In genomic region chr7:111029046-111029553, GRCm38 (mm10) we compare ENCODE assay signal across 8 mouse cellular contexts. TPM values are rescaled to one million over a fixed set of nuclear protein-coding genes. Genes with fewer than 3 reads are reported as not detected.
A peak's percentile ranks its signal among the peaks of the same experiment; 100 is the strongest.
DNase-seq lines count a peak whose midpoint lies in the region; ATAC-seq lines count a peak whose summit lies in the region.

No protein-coding gene starts in this region.

- ATAC-seq in embryonic facial prominence, embryonic 15.5 days (ENCODE audit: insufficient number of reproducible peaks, low FRiP score, low TSS enrichment, low read depth), result peak; percentile 8; the same call in 1 of the 2 replicates
- peak; percentile 60; the same call in 1 of the 2 replicates for ATAC-seq in midbrain, embryonic 15.5 days (replicated peaks)

- DNase-seq in left cerebral cortex, postnatal 4 days, result peak; percentile 29
- no peak for DNase-seq in left cerebral cortex, postnatal 36 days (ENCODE audit: low spot score in 2 of 2)
- no peak for DNase-seq in limb, embryonic 10.5 days (ENCODE audit: low spot score)
- DNase-seq in cerebellum, postnatal 36 days, result no peak
- DNase-seq in right cerebral cortex, postnatal 10 days (ENCODE audit: low spot score in 2 of 2), result no peak
- no peak for DNase-seq in left cerebral cortex, adult 9 months (ENCODE audit: low spot score in 2 of 2)

- no peaks in the 10 kb centered on the region for H3K27me3 ChIP-seq in embryonic facial prominence, embryonic 15.5 days
- H3K27me3 ChIP-seq in limb, embryonic 10.5 days (ENCODE audit: low read depth, poor library complexity, severe bottlenecking), result no peaks in the 10 kb centered on the region
- no peaks in the 10 kb centered on the region for H3K27me3 ChIP-seq in midbrain, embryonic 15.5 days (replicated peaks)

- no peaks in the 10 kb centered on the region for H3K9me3 ChIP-seq in embryonic facial prominence, embryonic 15.5 days (replicated peaks)
- H3K9me3 ChIP-seq in limb, embryonic 10.5 days (replicated peaks), result no peaks in the 10 kb centered on the region
- no peaks in the 10 kb centered on the region for H3K9me3 ChIP-seq in midbrain, embryonic 15.5 days

- WGBS in embryonic facial prominence, embryonic 15.5 days, result under 1% methylated on average over 29 of the region's 29 CpGs
- WGBS in limb, embryonic 10.5 days, result under 1% methylated on average over 29 of the region's 29 CpGs
- WGBS in midbrain, embryonic 15.5 days, result 0% methylated on average over 29 of the region's 29 CpGs

- H3K36me3 ChIP-seq in embryonic facial prominence, embryonic 15.5 days, result peaks cover 23% of the 10 kb centered on the region
- H3K36me3 ChIP-seq in limb, embryonic 10.5 days, result peaks cover 40% of the 10 kb centered on the region
- H3K36me3 ChIP-seq in midbrain, embryonic 15.5 days (replicated peaks), result peaks cover 11% of the 10 kb centered on the region; the same call in 1 of the 2 replicates

- H3K4me1 ChIP-seq in embryonic facial prominence, embryonic 15.5 days, result peaks cover 11% of the 10 kb centered on the region
- H3K4me1 ChIP-seq in limb, embryonic 10.5 days, result peaks cover 6% of the 10 kb centered on the region; the same call in 1 of the 2 replicates
- peaks cover 21% of the 10 kb centered on the region for H3K4me1 ChIP-seq in midbrain, embryonic 15.5 days

- H3K27ac ChIP-seq in embryonic facial prominence, embryonic 15.5 days (replicated peaks), result peak overlapping the region; percentile 92
- peak overlapping the region; percentile 92 for H3K27ac ChIP-seq in limb, embryonic 10.5 days
- peak overlapping the region; percentile 98 for H3K27ac ChIP-seq in midbrain, embryonic 15.5 days

- intact Hi-C loops in left cerebral cortex, postnatal 4 days (cut with DNase I), result no loop called here
- intact Hi-C loops in left cerebral cortex, postnatal 36 days (cut with DNase I), result no loop called here

- H3K4me3 ChIP-seq in embryonic facial prominence, embryonic 15.5 days (replicated peaks), result peak overlapping the region; percentile 93
- H3K4me3 ChIP-seq in limb, embryonic 10.5 days, result peak overlapping the region; percentile 82
- H3K4me3 ChIP-seq in midbrain, embryonic 15.5 days, result peak overlapping the region; percentile 98

- H3K4me2 ChIP-seq in embryonic facial prominence, embryonic 15.5 days (replicated peaks), result peak overlapping the region; percentile 72
- peak overlapping the region; percentile 85 for H3K4me2 ChIP-seq in midbrain, embryonic 15.5 days

- H3K9ac ChIP-seq in embryonic facial prominence, embryonic 15.5 days, result peak overlapping the region; percentile 71
- peak overlapping the region; percentile 86 for H3K9ac ChIP-seq in midbrain, embryonic 15.5 days

RNA-seq across cellular contexts. Expression of gene Ctr9, which starts 0.3 kb away (rescaled TPM):
- 10 to 100 TPM; 66.0 to 70.1 TPM for total RNA-seq in left cerebral cortex, postnatal 4 days (2021)
- 10 to 100 TPM; 37.7 to 53.9 TPM for total RNA-seq in left cerebral cortex, postnatal 36 days (2021)
- 62.9 and 65.0 TPM in 2 replicates for polyA plus RNA-seq in embryonic facial prominence, embryonic 15.5 days (2015; fragmentation: Nextera tagmentation; extraction: Ambion mirVana)
- 64.1 and 80.1 TPM in 2 replicates for polyA plus RNA-seq in limb, embryonic 10.5 days (2016; fragmentation: Nextera tagmentation; extraction: Ambion mirVana)
- polyA plus RNA-seq in midbrain, embryonic 15.5 days (2015; fragmentation: Nextera tagmentation; extraction: Ambion mirVana), result 86.0 and 91.8 TPM in 2 replicates

RNA-seq across cellular contexts. Expression of gene Mrvi1, which starts 46.8 kb away (rescaled TPM):
- total RNA-seq in left cerebral cortex, postnatal 4 days (2021), result 1 to 10 TPM; 1.5 TPM
- 1 to 10 TPM; 2.7 to 3.2 TPM for total RNA-seq in left cerebral cortex, postnatal 36 days (2021)
- 1.3 and 2.1 TPM in 2 replicates for polyA plus RNA-seq in embryonic facial prominence, embryonic 15.5 days (2015; fragmentation: Nextera tagmentation; extraction: Ambion mirVana)
- 0.49 and 1.3 TPM in 2 replicates for polyA plus RNA-seq in limb, embryonic 10.5 days (2016; fragmentation: Nextera tagmentation; extraction: Ambion mirVana)
- 0.59 and 0.60 TPM in 2 replicates for polyA plus RNA-seq in midbrain, embryonic 15.5 days (2015; fragmentation: Nextera tagmentation; extraction: Ambion mirVana)

RNA-seq across cellular contexts. Expression of gene Eif4g2, which starts 53.7 kb away (rescaled TPM):
- 1,000 to 10,000 TPM; 1,288 to 1,328 TPM for total RNA-seq in left cerebral cortex, postnatal 4 days (2021)
- total RNA-seq in left cerebral cortex, postnatal 36 days (2021), result 100 to 1,000 TPM; 631 to 651 TPM
- 672 and 714 TPM in 2 replicates for polyA plus RNA-seq in embryonic facial prominence, embryonic 15.5 days (2015; fragmentation: Nextera tagmentation; extraction: Ambion mirVana)
- polyA plus RNA-seq in limb, embryonic 10.5 days (2016; fragmentation: Nextera tagmentation; extraction: Ambion mirVana), result 1,318 and 1,349 TPM in 2 replicates
- 1,075 and 1,130 TPM in 2 replicates for polyA plus RNA-seq in midbrain, embryonic 15.5 days (2015; fragmentation: Nextera tagmentation; extraction: Ambion mirVana)
